Mouse (Mus musculus) embryo, embryonic 9.5 days (tissue): Measurements from ENCODE around the gene Gba.
"Not testable (repeated sequence)": the region's sequence is repeated elsewhere in the genome, so short reads cannot be mapped to it uniquely, and the experiment has no call there.

Source experiments
- DNase-seq: peaks from one replicate; pipeline ENCODE4 v3.0.0-alpha.2; 2017; ENCODE audit errors: extremely low spot score

Gba gene

GRCm38 (mm10) chr3:89214681-89215411 is 12.1 kb downstream of the Gba start, which contains the start of gene Thbs3:
Gene Thbs3, plus strand, starts transcription at chr3:89215180.
- peak; percentile 68 for DNase-seq

- peak; percentile 85 for DNase-seq
These were observed 13.1 kb downstream of the Gba start for GRCm38 (mm10) chr3:89215853-89216252.

GRCm38 (mm10) chr3:89216407-89216806 is 13.7 kb downstream of the Gba start:
- DNase-seq, result not testable (repeated sequence)

- no peak for DNase-seq
These were observed 15.5 kb downstream of the Gba start for GRCm38 (mm10) chr3:89218271-89218670.

- DNase-seq, result no peak
These were observed 16.8 kb downstream of the Gba start for GRCm38 (mm10) chr3:89219546-89219945.

- DNase-seq, result no peak
These were observed 18.4 kb downstream of the Gba start for GRCm38 (mm10) chr3:89221167-89221566.

- DNase-seq, result no peak
These were observed 22.1 kb downstream of the Gba start for GRCm38 (mm10) chr3:89224796-89225195.

GRCm38 (mm10) chr3:89225321-89225815 is 22.6 kb downstream of the Gba start:
- DNase-seq, result no peak

GRCm38 (mm10) chr3:89225918-89226317 is 23.2 kb downstream of the Gba start:
- DNase-seq, result peak; percentile 81

GRCm38 (mm10) chr3:89226361-89226760 is 23.6 kb downstream of the Gba start:
- no peak for DNase-seq

GRCm38 (mm10) chr3:89226900-89227299 is 24.2 kb downstream of the Gba start, which contains the start of gene Mtx1:
Gene Mtx1, minus strand, starts transcription at chr3:89227088.
- no peak for DNase-seq

GRCm38 (mm10) chr3:89227307-89228179 is 24.8 kb downstream of the Gba start:
- DNase-seq, result peak; percentile 91

- DNase-seq, result peak; percentile 89
These were observed 25.4 kb downstream of the Gba start for GRCm38 (mm10) chr3:89228180-89228549.

- DNase-seq, result no peak
These were observed 26.1 kb downstream of the Gba start, which contains the start of gene Muc1 for GRCm38 (mm10) chr3:89228836-89229235. Gene Muc1, plus strand, starts transcription at chr3:89229057.

- DNase-seq, result no peak
These were observed 26.5 kb downstream of the Gba start for GRCm38 (mm10) chr3:89229276-89229675.

GRCm38 (mm10) chr3:89230561-89230960 is 27.8 kb downstream of the Gba start:
- no peak for DNase-seq

GRCm38 (mm10) chr3:89231345-89231744 is 28.6 kb downstream of the Gba start:
- DNase-seq, result no peak

- no peak for DNase-seq
These were observed 29.1 kb downstream of the Gba start for GRCm38 (mm10) chr3:89231772-89232275.

GRCm38 (mm10) chr3:89232614-89233013 is 29.9 kb downstream of the Gba start:
- no peak for DNase-seq

GRCm38 (mm10) chr3:89233562-89234110 is 30.9 kb downstream of the Gba start:
- no peak for DNase-seq

- DNase-seq, result no peak
These were observed 33.8 kb downstream of the Gba start for GRCm38 (mm10) chr3:89236516-89236915.

- DNase-seq, result no peak
These were observed 35.0 kb downstream of the Gba start for GRCm38 (mm10) chr3:89237682-89238081.
